Mouse (Mus musculus) lung, embryonic 15.5 days (tissue): Measurements from ENCODE around the gene Rora. TPM values are rescaled to one million over a fixed set of nuclear protein-coding genes. Genes with fewer than 3 reads are reported as not detected.

Experiments used
- ATAC-seq: fragments of 200-750 bp; cut with Nextera tagmentation; 2 replicates; pipeline ENCODE4 v1.8.0; 2017; ENCODE audit warnings: moderate number of reproducible peaks, borderline replicate concordance; ENCODE audit not compliant: low FRiP score, low TSS enrichment; ENCODE audit errors: extremely low read depth
- H3K27ac ChIP-seq: fragments of 300-500 bp; sonication (generic); 2 replicates; pipeline ENCODE4 v1.5.1; 2015; ENCODE audit warnings: moderate library complexity, mild to moderate bottlenecking, inconsistent platforms
- H3K27me3 ChIP-seq: fragments of 300-500 bp; sonication (generic); 2 replicates; pipeline ENCODE4 v1.6.1; 2015; ENCODE audit warnings: inconsistent platforms
- H3K36me3 ChIP-seq: fragments of 300-500 bp; sonication (generic); 2 replicates; pipeline ENCODE4 v1.6.1; 2015; ENCODE audit warnings: inconsistent platforms
- H3K4me1 ChIP-seq: fragments of 300-500 bp; sonication (generic); 2 replicates; pipeline ENCODE4 v1.6.1; 2015; ENCODE audit warnings: inconsistent platforms
- H3K4me2 ChIP-seq: fragments of 300-500 bp; sonication (generic); 2 replicates; pipeline ENCODE4 v1.6.1; 2015; ENCODE audit warnings: inconsistent platforms, mild to moderate bottlenecking, moderate library complexity
- H3K4me3 ChIP-seq: fragments of 300-500 bp; sonication (generic); 2 replicates; pipeline ENCODE4 v1.5.1; 2015; ENCODE audit warnings: mild to moderate bottlenecking, inconsistent platforms
- H3K9ac ChIP-seq: fragments of 300-500 bp; sonication (generic); 2 replicates; pipeline ENCODE4 v1.6.1; 2015; ENCODE audit warnings: inconsistent platforms
- H3K9me3 ChIP-seq: fragments of 300-500 bp; sonication (generic); 2 replicates; pipeline ENCODE4 v1.6.1; 2016; ENCODE audit warnings: inconsistent platforms
- WGBS: fragments of 180-500 bp; shearing (Covaris S2); methylation state at CpG from one replicate; pipeline ENCODE4 v1.1.7; 2015; 5-methylcytosine and 5-hydroxymethylcytosine counted together
- polyA plus RNA-seq: library from polyadenylated mRNA; unstranded; fragments of >200 nt; fragmentation: Nextera tagmentation; extraction: Ambion mirVana; gene quantifications from 2 replicates; pipeline ENCODE4 v1.2.1, GENCODE M21; 2015

Gene Rora
- polyA plus RNA-seq, 1 experiment from 2014 or later, result 6.9 TPM

- H3K27ac ChIP-seq, result no peak overlapping the region
- H3K9me3 ChIP-seq, result no peaks in the 10 kb centered on the region
- H3K27me3 ChIP-seq, result no peaks in the 10 kb centered on the region
- ATAC-seq, result no peak
- H3K9ac ChIP-seq, result no peak overlapping the region
- 0 out of 2 replicates have a peak, but pooled peaks cover 3% of the 10 kb centered on the region for H3K4me1 ChIP-seq
- WGBS, result 49% methylated on average over 3 of the region's 3 CpGs
- no peaks in the 10 kb centered on the region for H3K36me3 ChIP-seq
- no peak overlapping the region for H3K4me2 ChIP-seq
- no peak overlapping the region for H3K4me3 ChIP-seq
These were observed 664.0 kb downstream of the Rora start for GRCm38 (mm10) chr9:69317527-69318115.

GRCm38 (mm10) chr9:69319434-69319833, 665.8 kb downstream of the Rora start:
- no peak overlapping the region for H3K4me3 ChIP-seq
- WGBS, result 85% methylated on average over 6 of the region's 6 CpGs
- H3K27me3 ChIP-seq, result no peaks in the 10 kb centered on the region
- no peak overlapping the region for H3K9ac ChIP-seq
- H3K4me1 ChIP-seq, result peaks cover 12% of the 10 kb centered on the region; the same call in 1 of the 2 replicates
- H3K4me2 ChIP-seq, result no peak overlapping the region
- ATAC-seq, result no peak
- H3K9me3 ChIP-seq, result no peaks in the 10 kb centered on the region
- H3K27ac ChIP-seq, result no peak overlapping the region
- H3K36me3 ChIP-seq, result no peaks in the 10 kb centered on the region

GRCm38 (mm10) chr9:69319913-69320634, 666.5 kb downstream of the Rora start:
- no peak overlapping the region for H3K9ac ChIP-seq
- H3K9me3 ChIP-seq, result no peaks in the 10 kb centered on the region
- H3K27me3 ChIP-seq, result no peaks in the 10 kb centered on the region
- 61% methylated on average over 10 of the region's 10 CpGs for WGBS
- H3K4me1 ChIP-seq, result peaks cover 12% of the 10 kb centered on the region; the same call in 1 of the 2 replicates
- no peak overlapping the region for H3K4me3 ChIP-seq
- H3K36me3 ChIP-seq, result no peaks in the 10 kb centered on the region
- H3K27ac ChIP-seq, result no peak overlapping the region
- no peak overlapping the region for H3K4me2 ChIP-seq
- no peak for ATAC-seq

- no peak overlapping the region for H3K27ac ChIP-seq
- H3K4me3 ChIP-seq, result no peak overlapping the region
- ATAC-seq, result no peak
- 63% methylated on average over 3 of the region's 3 CpGs for WGBS
- peaks cover 12% of the 10 kb centered on the region; the same call in 1 of the 2 replicates for H3K4me1 ChIP-seq
- no peaks in the 10 kb centered on the region for H3K27me3 ChIP-seq
- H3K36me3 ChIP-seq, result no peaks in the 10 kb centered on the region
- H3K9ac ChIP-seq, result no peak overlapping the region
- H3K4me2 ChIP-seq, result no peak overlapping the region
- H3K9me3 ChIP-seq, result no peaks in the 10 kb centered on the region
These were observed 667.0 kb downstream of the Rora start for GRCm38 (mm10) chr9:69320635-69321027.

GRCm38 (mm10) chr9:69321956-69322355, 668.4 kb downstream of the Rora start:
- Histone ChIP-seq H3K4me1 (peaks cover 12% of the 10 kb centered on the region; the same call in 1 of the 2 replicates), H3K9me3 (no peaks in the 10 kb centered on the region), H3K9ac (no peak overlapping the region), H3K27ac (no peak overlapping the region), H3K27me3 (no peaks in the 10 kb centered on the region), H3K36me3 (no peaks in the 10 kb centered on the region), H3K4me2 (no peak overlapping the region), H3K4me3 (no peak overlapping the region)
- WGBS, result 92% methylated on average over 1 of the region's 1 CpGs
- no peak for ATAC-seq

- no peaks in the 10 kb centered on the region for H3K27me3 ChIP-seq
- no peak overlapping the region for H3K27ac ChIP-seq
- H3K4me1 ChIP-seq, result peaks cover 9% of the 10 kb centered on the region; the same call in 1 of the 2 replicates
- no peak overlapping the region for H3K4me2 ChIP-seq
- no peaks in the 10 kb centered on the region for H3K36me3 ChIP-seq
- H3K9me3 ChIP-seq, result no peaks in the 10 kb centered on the region
- no peak for ATAC-seq
- WGBS, result 48% methylated on average over 8 of the region's 8 CpGs
- no peak overlapping the region for H3K4me3 ChIP-seq
- no peak overlapping the region for H3K9ac ChIP-seq
These were observed 670.2 kb downstream of the Rora start for GRCm38 (mm10) chr9:69323831-69324230.

- Histone ChIP-seq H3K27me3 (no peaks in the 10 kb centered on the region), H3K9ac (no peak overlapping the region), H3K27ac (no peak overlapping the region), H3K4me2 (no peak overlapping the region), H3K4me3 (no peak overlapping the region), H3K4me1 (peaks cover 9% of the 10 kb centered on the region; the same call in 1 of the 2 replicates), H3K9me3 (no peaks in the 10 kb centered on the region), H3K36me3 (no peaks in the 10 kb centered on the region)
- ATAC-seq, result no peak
- 69% methylated on average over 9 of the region's 9 CpGs for WGBS
These were observed 673.5 kb downstream of the Rora start for GRCm38 (mm10) chr9:69327077-69327476.

GRCm38 (mm10) chr9:69327591-69327990, 674.0 kb downstream of the Rora start:
- Histone ChIP-seq H3K9me3 (no peaks in the 10 kb centered on the region), H3K27me3 (no peaks in the 10 kb centered on the region), H3K4me2 (no peak overlapping the region), H3K9ac (no peak overlapping the region), H3K4me3 (no peak overlapping the region), H3K36me3 (no peaks in the 10 kb centered on the region), H3K27ac (no peak overlapping the region), H3K4me1 (peaks cover 9% of the 10 kb centered on the region; the same call in 1 of the 2 replicates)
- 78% methylated on average over 7 of the region's 7 CpGs for WGBS
- no peak for ATAC-seq

GRCm38 (mm10) chr9:69331790-69332189, 678.2 kb downstream of the Rora start:
- Histone ChIP-seq H3K9me3 (no peaks in the 10 kb centered on the region), H3K27ac (no peak overlapping the region), H3K36me3 (no peaks in the 10 kb centered on the region), H3K27me3 (no peaks in the 10 kb centered on the region), H3K4me1 (peaks cover 15% of the 10 kb centered on the region), H3K4me3 (no peak overlapping the region), H3K9ac (no peak overlapping the region), H3K4me2 (no peak overlapping the region)
- 74% methylated on average over 3 of the region's 3 CpGs for WGBS
- ATAC-seq, result no peak

GRCm38 (mm10) chr9:69332802-69333568, 679.4 kb downstream of the Rora start:
- H3K4me3 ChIP-seq, result no peak overlapping the region
- no peak overlapping the region for H3K9ac ChIP-seq
- no peaks in the 10 kb centered on the region for H3K27me3 ChIP-seq
- no peaks in the 10 kb centered on the region for H3K9me3 ChIP-seq
- H3K4me2 ChIP-seq, result no peak overlapping the region
- no peak for ATAC-seq
- no peak overlapping the region for H3K27ac ChIP-seq
- H3K4me1 ChIP-seq, result peaks cover 17% of the 10 kb centered on the region
- H3K36me3 ChIP-seq, result no peaks in the 10 kb centered on the region
- WGBS, result 75% methylated on average over 14 of the region's 14 CpGs

- WGBS, result 63% methylated on average over 4 of the region's 4 CpGs
- Histone ChIP-seq H3K4me2 (no peak overlapping the region), H3K4me3 (no peak overlapping the region), H3K4me1 (peaks cover 17% of the 10 kb centered on the region), H3K9me3 (no peaks in the 10 kb centered on the region), H3K27ac (no peak overlapping the region), H3K9ac (no peak overlapping the region), H3K36me3 (no peaks in the 10 kb centered on the region), H3K27me3 (no peaks in the 10 kb centered on the region)
- no peak for ATAC-seq
These were observed 680.1 kb downstream of the Rora start for GRCm38 (mm10) chr9:69333654-69334053.

- ATAC-seq, result 0 out of 2 replicates have a peak, but pooled peaks have one; percentile 39
- Histone ChIP-seq H3K27me3 (no peaks in the 10 kb centered on the region), H3K36me3 (no peaks in the 10 kb centered on the region), H3K27ac (no peak overlapping the region), H3K4me3 (no peak overlapping the region), H3K9me3 (no peaks in the 10 kb centered on the region), H3K4me1 (peaks cover 21% of the 10 kb centered on the region), H3K4me2 (no peak overlapping the region), H3K9ac (no peak overlapping the region)
- WGBS, result 31% methylated on average over 8 of the region's 8 CpGs
These were observed 680.5 kb downstream of the Rora start for GRCm38 (mm10) chr9:69334106-69334505.
